Mouse (Mus musculus) stomach, postnatal 0 days (tissue): ENCODE measurements around the gene Rfx3.

ENCODE experiments used
- CTCF ChIP-seq: IDR thresholded peaks from 2 replicates; pipeline ENCODE4 v1.5.1; 2016; ENCODE audit warnings: antibody characterized with exemption, low read depth, mild to moderate bottlenecking, moderate library complexity
- EP300 ChIP-seq: optimal IDR thresholded peaks from 2 replicates; pipeline ENCODE3; 2016; ENCODE audit warnings: antibody characterized with exemption

GRCm38 (mm10) chr19:27848946-27849345 is 162.0 kb downstream of the Rfx3 start:
- no peak for TF ChIP-seq CTCF
- TF ChIP-seq EP300 = no peak
